Mouse (Mus musculus) kidney, embryonic 16.5 days (tissue): ENCODE measurements around the gene Arl4c. TPM values are rescaled to one million over a fixed set of nuclear protein-coding genes. Genes with fewer than 3 reads are reported as not detected.

Experiments used
- ATAC-seq: fragments of 200-750 bp; cut with Nextera tagmentation; 2 replicates; pipeline ENCODE4 v1.8.0; 2017; ENCODE audit warnings: moderate TSS enrichment; ENCODE audit not compliant: low FRiP score, low TSS enrichment
- H3K27ac ChIP-seq: fragments of 300-500 bp; sonication (generic); 2 replicates; pipeline ENCODE4 v1.5.1; 2014; ENCODE audit warnings: low read length
- H3K27me3 ChIP-seq: fragments of 300-500 bp; sonication (generic); 2 replicates; pipeline ENCODE4 v1.6.1; 2014; ENCODE audit warnings: low read length, control low read depth, mixed read lengths; ENCODE audit not compliant: insufficient read depth
- H3K36me3 ChIP-seq: fragments of 300-500 bp; sonication (generic); 2 replicates; pipeline ENCODE4 v1.6.1; 2014; ENCODE audit warnings: low read length, control low read depth, mixed read lengths; ENCODE audit not compliant: insufficient read depth
- H3K4me1 ChIP-seq: fragments of 300-500 bp; sonication (generic); 2 replicates; pipeline ENCODE4 v1.6.1; 2014; ENCODE audit warnings: low read length, control low read depth, mixed read lengths; ENCODE audit not compliant: insufficient read depth
- H3K4me2 ChIP-seq: fragments of 300-500 bp; sonication (generic); replicated peaks from 2 replicates; pipeline ENCODE4 v1.6.1; 2014; ENCODE audit warnings: low read depth, low read length
- H3K4me3 ChIP-seq: fragments of 300-500 bp; sonication (generic); 2 replicates; pipeline ENCODE4 v1.5.1; 2014; ENCODE audit warnings: mild to moderate bottlenecking, low read length
- H3K9ac ChIP-seq: fragments of 300-500 bp; sonication (generic); replicated peaks from 2 replicates; pipeline ENCODE4 v1.6.1; 2014; ENCODE audit warnings: low read length
- H3K9me3 ChIP-seq: fragments of 300-500 bp; sonication (generic); 2 replicates; pipeline ENCODE4 v1.6.1; 2016; ENCODE audit warnings: low read length, control low read depth
- WGBS: fragments of 180-500 bp; shearing (Covaris S2); extraction: QIAGEN DNeasy Blood & Tissue Kit; methylation state at CpG from one replicate; pipeline ENCODE4 v1.1.7; 2014; 5-methylcytosine and 5-hydroxymethylcytosine counted together
- polyA plus RNA-seq: library from polyadenylated mRNA; unstranded; fragments of >200 nt; fragmentation: Nextera tagmentation; extraction: Ambion mirVana; gene quantifications from 2 replicates; pipeline ENCODE4 v1.2.1, GENCODE M21; 2015

Gene Arl4c
- polyA plus RNA-seq, 1 experiment from 2014 or later = 24.2 TPM

- H3K4me2 ChIP-seq = no peak overlapping the region
- WGBS = 75% methylated on average over 1 of the region's 1 CpGs
- no peak overlapping the region for H3K4me3 ChIP-seq
- no peak overlapping the region for H3K9ac ChIP-seq
- H3K27me3 ChIP-seq = no peaks in the 10 kb centered on the region
- no peaks in the 10 kb centered on the region for H3K4me1 ChIP-seq
- H3K27ac ChIP-seq = no peak overlapping the region
- no peak for ATAC-seq
- no peaks in the 10 kb centered on the region for H3K36me3 ChIP-seq
- H3K9me3 ChIP-seq = no peaks in the 10 kb centered on the region
Measured at GRCm38 (mm10) chr1:88729496-88729895, 27.5 kb upstream of the Arl4c start.

- Histone ChIP-seq H3K9me3 (no peaks in the 10 kb centered on the region), H3K4me2 (no peak overlapping the region), H3K4me3 (no peak overlapping the region), H3K27me3 (no peaks in the 10 kb centered on the region), H3K36me3 (no peaks in the 10 kb centered on the region), H3K9ac (no peak overlapping the region), H3K27ac (no peak overlapping the region), H3K4me1 (no peaks in the 10 kb centered on the region)
- WGBS = 100% methylated on average over 1 of the region's 1 CpGs
- ATAC-seq = no peak
Measured at GRCm38 (mm10) chr1:88727369-88727768, 25.3 kb upstream of the Arl4c start.

- no peak overlapping the region for H3K27ac ChIP-seq
- 52% methylated on average over 1 of the region's 1 CpGs for WGBS
Measured at GRCm38 (mm10) chr1:88725716-88726115, 23.7 kb upstream of the Arl4c start.

GRCm38 (mm10) chr1:88720626-88721229 is 18.7 kb upstream of the Arl4c start:
- Histone ChIP-seq H3K27me3 (no peaks in the 10 kb centered on the region), H3K27ac (no peak overlapping the region), H3K9ac (no peak overlapping the region), H3K9me3 (no peaks in the 10 kb centered on the region), H3K36me3 (no peaks in the 10 kb centered on the region), H3K4me3 (no peak overlapping the region), H3K4me1 (no peaks in the 10 kb centered on the region), H3K4me2 (no peak overlapping the region)
- ATAC-seq = no peak
- WGBS = 49% methylated on average over 11 of the region's 11 CpGs

More at GRCm38 (mm10) chr1:88725716-88726115, 23.7 kb upstream of the Arl4c start:
- no peaks in the 10 kb centered on the region for H3K4me1 ChIP-seq
- no peak for ATAC-seq
- H3K4me2 ChIP-seq = no peak overlapping the region
- no peaks in the 10 kb centered on the region for H3K27me3 ChIP-seq
- H3K9me3 ChIP-seq = no peaks in the 10 kb centered on the region
- H3K9ac ChIP-seq = no peak overlapping the region
- no peak overlapping the region for H3K4me3 ChIP-seq
- no peaks in the 10 kb centered on the region for H3K36me3 ChIP-seq

- no peaks in the 10 kb centered on the region for H3K36me3 ChIP-seq
- no peak overlapping the region for H3K9ac ChIP-seq
- no peaks in the 10 kb centered on the region for H3K4me1 ChIP-seq
- no peak for ATAC-seq
- no peak overlapping the region for H3K4me2 ChIP-seq
- no peaks in the 10 kb centered on the region for H3K9me3 ChIP-seq
- no peaks in the 10 kb centered on the region for H3K27me3 ChIP-seq
- WGBS = 81% methylated on average over 3 of the region's 3 CpGs
- H3K27ac ChIP-seq = no peak overlapping the region
- H3K4me3 ChIP-seq = no peak overlapping the region
Measured at GRCm38 (mm10) chr1:88718563-88718962, 16.5 kb upstream of the Arl4c start.

- Histone ChIP-seq H3K36me3 (no peaks in the 10 kb centered on the region), H3K27ac (no peak overlapping the region), H3K4me2 (no peak overlapping the region), H3K9ac (no peak overlapping the region), H3K9me3 (no peaks in the 10 kb centered on the region), H3K4me3 (no peak overlapping the region), H3K4me1 (no peaks in the 10 kb centered on the region), H3K27me3 (no peaks in the 10 kb centered on the region)
- no peak for ATAC-seq
- WGBS = 82% methylated on average over 13 of the region's 13 CpGs
Measured at GRCm38 (mm10) chr1:88717736-88718135, 15.7 kb upstream of the Arl4c start.

GRCm38 (mm10) chr1:88712011-88712410 is 10.0 kb upstream of the Arl4c start:
- no peak overlapping the region for H3K27ac ChIP-seq
- no peak overlapping the region for H3K4me2 ChIP-seq
- no peaks in the 10 kb centered on the region for H3K27me3 ChIP-seq
- no peaks in the 10 kb centered on the region for H3K9me3 ChIP-seq
- 84% methylated on average over 6 of the region's 6 CpGs for WGBS
- no peaks in the 10 kb centered on the region for H3K4me1 ChIP-seq
- no peak overlapping the region for H3K9ac ChIP-seq
- H3K4me3 ChIP-seq = no peak overlapping the region
- ATAC-seq = no peak
- no peaks in the 10 kb centered on the region for H3K36me3 ChIP-seq

- Histone ChIP-seq H3K4me2 (no peak overlapping the region), H3K4me3 (no peak overlapping the region), H3K27ac (no peak overlapping the region), H3K36me3 (no peaks in the 10 kb centered on the region), H3K27me3 (no peaks in the 10 kb centered on the region), H3K9me3 (no peaks in the 10 kb centered on the region), H3K9ac (no peak overlapping the region), H3K4me1 (peaks cover 5% of the 10 kb centered on the region; the same call in 1 of the 2 replicates)
- ATAC-seq = no peak
- 80% methylated on average over 9 of the region's 9 CpGs for WGBS
Measured at GRCm38 (mm10) chr1:88708646-88709305, 6.8 kb upstream of the Arl4c start.

GRCm38 (mm10) chr1:88708191-88708590 is 6.2 kb upstream of the Arl4c start:
- Histone ChIP-seq H3K27me3 (no peaks in the 10 kb centered on the region), H3K9ac (no peak overlapping the region), H3K36me3 (no peaks in the 10 kb centered on the region), H3K4me3 (no peak overlapping the region), H3K9me3 (no peaks in the 10 kb centered on the region), H3K4me1 (peaks cover 5% of the 10 kb centered on the region; the same call in 1 of the 2 replicates), H3K27ac (no peak overlapping the region), H3K4me2 (no peak overlapping the region)
- WGBS = 72% methylated on average over 3 of the region's 3 CpGs
- no peak for ATAC-seq

- no peak for ATAC-seq
- H3K4me2 ChIP-seq = no peak overlapping the region
- H3K4me1 ChIP-seq = peaks cover 5% of the 10 kb centered on the region; the same call in 1 of the 2 replicates
- no peaks in the 10 kb centered on the region for H3K27me3 ChIP-seq
- H3K4me3 ChIP-seq = no peak overlapping the region
- H3K9ac ChIP-seq = no peak overlapping the region
- no peak overlapping the region for H3K27ac ChIP-seq
- H3K9me3 ChIP-seq = no peaks in the 10 kb centered on the region
- no peaks in the 10 kb centered on the region for H3K36me3 ChIP-seq
- 63% methylated on average over 6 of the region's 6 CpGs for WGBS
Measured at GRCm38 (mm10) chr1:88707536-88707935, 5.5 kb upstream of the Arl4c start.
